Mouse (Mus musculus) layer of hippocampus, postnatal 10 days (tissue): ENCODE measurements around the gene Usp33. TPM values are rescaled to one million over a fixed set of nuclear protein-coding genes. Genes with fewer than 3 reads are reported as not detected.
"Not testable (repeated sequence)": the region's sequence is repeated elsewhere in the genome, so short reads cannot be mapped to it uniquely, and the experiment has no call there.

Experiments
- DNase-seq, 2 experiments: peaks; one replicate each; pipeline ENCODE4 v3.0.0; 2021; ENCODE audit warnings: low spot score in 2 of 2
- long read RNA-seq: library from polyadenylated mRNA; stranded (forward); transcript quantifications from one replicate; pipeline ENCODE4 v2.0.0, GENCODE M21; 2023
- total RNA-seq, 2 experiments: library from RNA; stranded (reverse); gene quantifications; 2 replicates each; pipeline ENCODE4 v1.2.3; 2021

Usp33 gene
- 100 to 1,000 TPM; 103 to 117 TPM for total RNA-seq
- long read RNA-seq, full-length matches to known transcripts = 33 of 44 reads
- long read RNA-seq, partial matches to known transcripts = 8 of 44 reads
- long read RNA-seq, other reads (novel, unspliced or antisense) = 3 of 44 reads

- peak; percentile 94 to 96 for DNase-seq
Measured at GRCm38 (mm10) chr3:152345732-152346632, at the start of gene Usp33. Gene Usp33 (plus strand): TSS chr3:152346478.

GRCm38 (mm10) chr3:152300376-152301337, 45.6 kb upstream of the Usp33 start:
- no peak for DNase-seq

- no peak for DNase-seq
Measured at GRCm38 (mm10) chr3:152302991-152303390, 43.3 kb upstream of the Usp33 start.

GRCm38 (mm10) chr3:152304093-152304815, 42.0 kb upstream of the Usp33 start:
- DNase-seq = no peak

GRCm38 (mm10) chr3:152305080-152305479, 41.2 kb upstream of the Usp33 start:
- DNase-seq = no peak

- DNase-seq = no peak
Measured at GRCm38 (mm10) chr3:152305971-152306370, 40.3 kb upstream of the Usp33 start.

- no peak for DNase-seq
Measured at GRCm38 (mm10) chr3:152308485-152309249, 37.6 kb upstream of the Usp33 start.

GRCm38 (mm10) chr3:152309250-152309645, 37.0 kb upstream of the Usp33 start:
- no peak for DNase-seq

GRCm38 (mm10) chr3:152314666-152315065, 31.6 kb upstream of the Usp33 start:
- DNase-seq = not testable (repeated sequence)

- DNase-seq = peak; percentile 75 to 80
Measured at GRCm38 (mm10) chr3:152315613-152316012, 30.7 kb upstream of the Usp33 start.

GRCm38 (mm10) chr3:152316447-152317173, 29.7 kb upstream of the Usp33 start:
- not testable (repeated sequence) for DNase-seq

- no peak for DNase-seq
Measured at GRCm38 (mm10) chr3:152320972-152321645, 25.2 kb upstream of the Usp33 start.

GRCm38 (mm10) chr3:152321765-152322547, 24.3 kb upstream of the Usp33 start:
- no peak for DNase-seq

GRCm38 (mm10) chr3:152332104-152332503, 14.2 kb upstream of the Usp33 start:
- DNase-seq = no peak

GRCm38 (mm10) chr3:152332545-152333300, 13.6 kb upstream of the Usp33 start:
- no peak for DNase-seq

GRCm38 (mm10) chr3:152333641-152334040, 12.6 kb upstream of the Usp33 start:
- DNase-seq = no peak

- no peak for DNase-seq
Measured at GRCm38 (mm10) chr3:152336085-152336484, 10.2 kb upstream of the Usp33 start.
